Mouse (Mus musculus): Measurements from ENCODE around the gene Zmynd11. TPM values are rescaled to one million over a fixed set of nuclear protein-coding genes. Genes with fewer than 3 reads are reported as not detected.
"Not testable (repeated sequence)": the region's sequence is repeated elsewhere in the genome, so short reads cannot be mapped to it uniquely, and the experiment has no call there.

Gene Zmynd11
- polyA plus RNA-seq, 1 experiment from 2014 or later, result 102 TPM

DNA sequence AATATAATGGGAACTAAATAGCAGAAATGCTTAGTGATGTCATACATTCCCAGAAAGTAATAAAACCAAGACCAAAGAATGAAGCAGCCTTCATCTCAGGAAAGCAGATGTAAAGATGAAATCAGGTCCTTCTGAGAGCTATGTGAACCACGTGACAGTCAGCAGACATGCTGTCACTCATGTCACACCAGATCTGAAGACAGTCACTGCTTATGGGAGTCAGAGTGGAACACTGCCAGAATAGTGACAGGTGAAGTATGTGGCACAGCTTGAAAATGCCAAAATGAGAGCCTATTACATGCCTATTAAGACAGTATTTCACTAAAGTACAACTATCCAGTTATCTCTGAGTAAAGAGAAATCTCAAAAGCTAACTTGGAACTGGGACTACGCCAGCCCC, 26.9 kb downstream of the Zmynd11 start:
- ATAC-seq (ENCODE audit: insufficient number of reproducible peaks, low FRiP score, low TSS enrichment, low read depth), result no peak
- Histone ChIP-seq H3K9ac (ENCODE audit: low read length) (no peak overlapping the region), H3K9me3 (ENCODE audit: control insufficient read depth, low read length) (no peaks in the 10 kb centered on the region), H3K27me3 (ENCODE audit: control insufficient read depth, insufficient read depth, low read length) (no peaks in the 10 kb centered on the region), H3K27ac (replicated peaks; ENCODE audit: low read depth, low read length) (no peak overlapping the region), H3K4me2 (ENCODE audit: low read depth, severe bottlenecking) (no peak overlapping the region), H3K4me1 (ENCODE audit: control insufficient read depth, insufficient read depth, low read length) (no peaks in the 10 kb centered on the region), H3K36me3 (ENCODE audit: control insufficient read depth, insufficient read depth, low read length) (no peaks in the 10 kb centered on the region), H3K4me3 (ENCODE audit: low read depth, low read length) (no peak overlapping the region)
- DNase-seq (ENCODE audit: low spot score), result no peak
- whole genome bisulfite sequencing, result 82% methylated on average over 2 of the region's 2 CpGs

DNA sequence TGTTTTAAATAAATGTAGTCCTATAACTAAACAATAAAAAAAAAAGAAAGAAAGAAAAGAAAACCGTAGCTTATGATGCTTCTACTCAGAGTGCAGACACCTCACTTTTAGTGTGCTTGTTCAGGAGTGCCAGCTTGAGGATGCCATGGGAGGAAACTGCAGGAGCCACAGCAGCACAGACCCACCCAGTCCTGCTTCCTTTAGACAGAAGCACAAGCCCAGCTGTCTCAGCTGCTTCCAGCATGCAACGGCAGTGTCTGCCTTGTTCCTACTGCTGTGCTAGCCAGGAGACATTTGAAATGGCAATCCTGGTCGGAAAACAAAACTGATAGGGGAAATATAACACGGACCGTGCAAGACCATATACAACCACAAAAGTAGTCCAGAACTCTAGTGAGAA, 28.1 kb downstream of the Zmynd11 start:
- no peak overlapping the region for H3K9ac ChIP-seq (ENCODE audit: low read length)
- H3K4me3 ChIP-seq (ENCODE audit: low read depth, low read length), result no peak overlapping the region
- no peaks in the 10 kb centered on the region for H3K9me3 ChIP-seq (ENCODE audit: control insufficient read depth, low read length)
- ATAC-seq (ENCODE audit: insufficient number of reproducible peaks, low FRiP score, low TSS enrichment, low read depth) (no peak), DNase-seq (ENCODE audit: low spot score) (no peak)
- H3K27me3 ChIP-seq (ENCODE audit: control insufficient read depth, insufficient read depth, low read length), result no peaks in the 10 kb centered on the region
- no peak overlapping the region for H3K27ac ChIP-seq (replicated peaks; ENCODE audit: low read depth, low read length)
- no peak overlapping the region for H3K4me2 ChIP-seq (ENCODE audit: low read depth, severe bottlenecking)
- WGBS, result 85% methylated on average over 5 of the region's 5 CpGs
- H3K36me3 ChIP-seq (ENCODE audit: control insufficient read depth, insufficient read depth, low read length), result no peaks in the 10 kb centered on the region; the same call in 1 of the 2 replicates
- H3K4me1 ChIP-seq (ENCODE audit: control insufficient read depth, insufficient read depth, low read length), result no peaks in the 10 kb centered on the region

- not testable (repeated sequence) for H3K27ac ChIP-seq (replicated peaks; ENCODE audit: low read depth, low read length); H3K4me1 ChIP-seq (ENCODE audit: control insufficient read depth, insufficient read depth, low read length); H3K27me3 ChIP-seq (ENCODE audit: control insufficient read depth, insufficient read depth, low read length); H3K4me3 ChIP-seq (ENCODE audit: low read depth, low read length); H3K36me3 ChIP-seq (ENCODE audit: control insufficient read depth, insufficient read depth, low read length); H3K4me2 ChIP-seq (ENCODE audit: low read depth, severe bottlenecking); ATAC-seq (ENCODE audit: insufficient number of reproducible peaks, low FRiP score, low TSS enrichment, low read depth); H3K9ac ChIP-seq (ENCODE audit: low read length); DNase-seq (ENCODE audit: low spot score); H3K9me3 ChIP-seq (ENCODE audit: control insufficient read depth, low read length)
- WGBS, result 89% methylated on average over 4 of the region's 5 CpGs
Observed at GRCm38 (mm10) chr13:9732262-9732661, 32.9 kb downstream of the Zmynd11 start.

GRCm38 (mm10) chr13:9729073-9729472, 36.1 kb downstream of the Zmynd11 start:
- no peaks in the 10 kb centered on the region for H3K9me3 ChIP-seq (ENCODE audit: control insufficient read depth, low read length)
- WGBS, result 52% methylated on average over 1 of the region's 1 CpGs
- H3K4me1 ChIP-seq (ENCODE audit: control insufficient read depth, insufficient read depth, low read length), result no peaks in the 10 kb centered on the region
- H3K4me2 ChIP-seq (ENCODE audit: low read depth, severe bottlenecking), result no peak overlapping the region
- DNase-seq (ENCODE audit: low spot score), result no peak
- ATAC-seq (ENCODE audit: insufficient number of reproducible peaks, low FRiP score, low TSS enrichment, low read depth), result no peak
- no peak overlapping the region for H3K9ac ChIP-seq (ENCODE audit: low read length)
- H3K27ac ChIP-seq (replicated peaks; ENCODE audit: low read depth, low read length), result no peak overlapping the region
- H3K4me3 ChIP-seq (ENCODE audit: low read depth, low read length), result no peak overlapping the region
- H3K27me3 ChIP-seq (ENCODE audit: control insufficient read depth, insufficient read depth, low read length), result no peaks in the 10 kb centered on the region
- H3K36me3 ChIP-seq (ENCODE audit: control insufficient read depth, insufficient read depth, low read length), result no peaks in the 10 kb centered on the region; the same call in 1 of the 2 replicates

DNA sequence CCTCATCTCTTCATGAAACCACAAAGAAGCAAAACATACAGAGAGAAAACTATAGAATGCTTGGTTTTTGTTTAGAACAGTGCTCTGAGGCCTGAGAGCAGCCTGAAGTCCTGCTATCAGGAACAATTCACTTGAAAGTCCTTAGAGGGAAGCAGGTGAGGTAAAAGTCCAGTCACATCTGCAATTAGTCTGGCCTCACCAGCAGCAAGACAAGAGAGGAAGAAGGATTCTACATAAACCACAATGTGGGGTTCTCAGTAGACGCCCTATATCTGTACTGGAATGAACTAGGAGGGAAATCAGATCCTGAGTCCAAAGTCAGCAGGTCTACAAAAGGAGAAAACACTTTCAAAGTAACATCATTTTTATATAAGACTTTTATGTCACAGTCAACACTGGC, 49.9 kb downstream of the Zmynd11 start:
- Histone ChIP-seq H3K4me2 (ENCODE audit: low read depth, severe bottlenecking) (no peak overlapping the region), H3K4me3 (ENCODE audit: low read depth, low read length) (no peak overlapping the region), H3K27ac (replicated peaks; ENCODE audit: low read depth, low read length) (no peak overlapping the region), H3K27me3 (ENCODE audit: control insufficient read depth, insufficient read depth, low read length) (no peaks in the 10 kb centered on the region), H3K9me3 (ENCODE audit: control insufficient read depth, low read length) (no peaks in the 10 kb centered on the region), H3K4me1 (ENCODE audit: control insufficient read depth, insufficient read depth, low read length) (no peaks in the 10 kb centered on the region), H3K36me3 (ENCODE audit: control insufficient read depth, insufficient read depth, low read length) (0 out of 2 replicates have a peak, but pooled peaks cover 2% of the 10 kb centered on the region), H3K9ac (ENCODE audit: low read length) (no peak overlapping the region)
- no peak for ATAC-seq (ENCODE audit: insufficient number of reproducible peaks, low FRiP score, low TSS enrichment, low read depth)
- 85% methylated on average over 1 of the region's 1 CpGs for WGBS
- no peak for DNase-seq (ENCODE audit: low spot score)

GRCm38 (mm10) chr13:9713462-9714134, 51.5 kb downstream of the Zmynd11 start:
- DNase-seq (ENCODE audit: low spot score) (no peak), ATAC-seq (ENCODE audit: insufficient number of reproducible peaks, low FRiP score, low TSS enrichment, low read depth) (no peak)
- WGBS, result 90% methylated on average over 6 of the region's 6 CpGs
- H3K27ac ChIP-seq (replicated peaks; ENCODE audit: low read depth, low read length), result no peak overlapping the region
- H3K4me1 ChIP-seq (ENCODE audit: control insufficient read depth, insufficient read depth, low read length), result peaks cover 1% of the 10 kb centered on the region; the same call in 1 of the 2 replicates
- no peak overlapping the region for H3K4me2 ChIP-seq (ENCODE audit: low read depth, severe bottlenecking)
- no peak overlapping the region for H3K9ac ChIP-seq (ENCODE audit: low read length)
- H3K4me3 ChIP-seq (ENCODE audit: low read depth, low read length), result no peak overlapping the region
- no peaks in the 10 kb centered on the region for H3K9me3 ChIP-seq (ENCODE audit: control insufficient read depth, low read length)
- H3K27me3 ChIP-seq (ENCODE audit: control insufficient read depth, insufficient read depth, low read length), result no peaks in the 10 kb centered on the region
- 0 out of 2 replicates have a peak, but pooled peaks cover 2% of the 10 kb centered on the region for H3K36me3 ChIP-seq (ENCODE audit: control insufficient read depth, insufficient read depth, low read length)

GRCm38 (mm10) chr13:9712971-9713370, 52.2 kb downstream of the Zmynd11 start:
- Histone ChIP-seq H3K4me2 (ENCODE audit: low read depth, severe bottlenecking) (no peak overlapping the region), H3K27me3 (ENCODE audit: control insufficient read depth, insufficient read depth, low read length) (no peaks in the 10 kb centered on the region), H3K4me1 (ENCODE audit: control insufficient read depth, insufficient read depth, low read length) (peaks cover 4% of the 10 kb centered on the region; the same call in 1 of the 2 replicates), H3K4me3 (ENCODE audit: low read depth, low read length) (no peak overlapping the region), H3K27ac (replicated peaks; ENCODE audit: low read depth, low read length) (no peak overlapping the region), H3K9ac (ENCODE audit: low read length) (no peak overlapping the region), H3K9me3 (ENCODE audit: control insufficient read depth, low read length) (no peaks in the 10 kb centered on the region), H3K36me3 (ENCODE audit: control insufficient read depth, insufficient read depth, low read length) (0 out of 2 replicates have a peak, but pooled peaks cover 2% of the 10 kb centered on the region)
- WGBS, result 92% methylated on average over 3 of the region's 3 CpGs
- ATAC-seq (ENCODE audit: insufficient number of reproducible peaks, low FRiP score, low TSS enrichment, low read depth), result no peak
- DNase-seq (ENCODE audit: low spot score), result no peak

GRCm38 (mm10) chr13:9712409-9712808, 52.7 kb downstream of the Zmynd11 start:
- 98% methylated on average over 1 of the region's 1 CpGs for WGBS
- ATAC-seq (ENCODE audit: insufficient number of reproducible peaks, low FRiP score, low TSS enrichment, low read depth), result no peak

More at GRCm38 (mm10) chr13:9712409-9712808, 52.7 kb downstream of the Zmynd11 start:
- Histone ChIP-seq H3K9ac (ENCODE audit: low read length) (no peak overlapping the region), H3K27me3 (ENCODE audit: control insufficient read depth, insufficient read depth, low read length) (no peaks in the 10 kb centered on the region), H3K4me1 (ENCODE audit: control insufficient read depth, insufficient read depth, low read length) (peaks cover 4% of the 10 kb centered on the region; the same call in 1 of the 2 replicates), H3K9me3 (ENCODE audit: control insufficient read depth, low read length) (no peaks in the 10 kb centered on the region), H3K4me3 (ENCODE audit: low read depth, low read length) (no peak overlapping the region), H3K27ac (replicated peaks; ENCODE audit: low read depth, low read length) (no peak overlapping the region), H3K4me2 (ENCODE audit: low read depth, severe bottlenecking) (no peak overlapping the region), H3K36me3 (ENCODE audit: control insufficient read depth, insufficient read depth, low read length) (0 out of 2 replicates have a peak, but pooled peaks cover under 1% of the 10 kb centered on the region)
- DNase-seq (ENCODE audit: low spot score), result no peak
